Mouse (Mus musculus) forebrain, embryonic 12.5 days (tissue): Measurements from ENCODE around the gene Adgra3. TPM values are rescaled to one million over a fixed set of nuclear protein-coding genes. Genes with fewer than 3 reads are reported as not detected.

ENCODE experiments used
- ATAC-seq: fragments of 200-750 bp; cut with Nextera tagmentation; 2 replicates; pipeline ENCODE4 v1.8.0; 2017; ENCODE audit warnings: moderate TSS enrichment; ENCODE audit not compliant: low FRiP score
- H3K27ac ChIP-seq: fragments of 300-500 bp; sonication (generic); 2 replicates; pipeline ENCODE4 v1.5.1; 2016; ENCODE audit warnings: mild to moderate bottlenecking
- H3K27me3 ChIP-seq: fragments of 300-500 bp; sonication (generic); 2 replicates; pipeline ENCODE4 v1.6.1; 2016; ENCODE audit warnings: mild to moderate bottlenecking
- H3K36me3 ChIP-seq: fragments of 300-500 bp; sonication (generic); replicated peaks from 2 replicates; pipeline ENCODE4 v1.6.1; 2016; ENCODE audit warnings: mild to moderate bottlenecking
- H3K4me1 ChIP-seq: fragments of 300-500 bp; sonication (generic); 2 replicates; pipeline ENCODE4 v1.6.1; 2016
- H3K4me2 ChIP-seq: fragments of 300-500 bp; sonication (generic); 2 replicates; pipeline ENCODE4 v1.6.1; 2016; ENCODE audit warnings: mild to moderate bottlenecking, moderate library complexity
- H3K4me3 ChIP-seq: fragments of 300-500 bp; sonication (generic); replicated peaks from 2 replicates; pipeline ENCODE4 v1.5.1; 2016; ENCODE audit warnings: mild to moderate bottlenecking
- H3K9ac ChIP-seq: fragments of 300-500 bp; sonication (generic); 2 replicates; pipeline ENCODE4 v1.6.1; 2016; ENCODE audit warnings: mild to moderate bottlenecking
- H3K9me3 ChIP-seq: fragments of 300-500 bp; sonication (generic); 2 replicates; pipeline ENCODE4 v1.6.1; 2016
- WGBS: fragments of 180-500 bp; shearing (Covaris S2); methylation state at CpG from one replicate; pipeline ENCODE4 v1.1.7; 2016; 5-methylcytosine and 5-hydroxymethylcytosine counted together
- polyA plus RNA-seq: library from polyadenylated mRNA; unstranded; fragments of >200 nt; fragmentation: Nextera tagmentation; extraction: Ambion mirVana; gene quantifications from 2 replicates; pipeline ENCODE4 v1.2.1, GENCODE M21; 2016

Adgra3 gene
- polyA plus RNA-seq, result 43.6 and 48.2 TPM in 2 replicates

DNA sequence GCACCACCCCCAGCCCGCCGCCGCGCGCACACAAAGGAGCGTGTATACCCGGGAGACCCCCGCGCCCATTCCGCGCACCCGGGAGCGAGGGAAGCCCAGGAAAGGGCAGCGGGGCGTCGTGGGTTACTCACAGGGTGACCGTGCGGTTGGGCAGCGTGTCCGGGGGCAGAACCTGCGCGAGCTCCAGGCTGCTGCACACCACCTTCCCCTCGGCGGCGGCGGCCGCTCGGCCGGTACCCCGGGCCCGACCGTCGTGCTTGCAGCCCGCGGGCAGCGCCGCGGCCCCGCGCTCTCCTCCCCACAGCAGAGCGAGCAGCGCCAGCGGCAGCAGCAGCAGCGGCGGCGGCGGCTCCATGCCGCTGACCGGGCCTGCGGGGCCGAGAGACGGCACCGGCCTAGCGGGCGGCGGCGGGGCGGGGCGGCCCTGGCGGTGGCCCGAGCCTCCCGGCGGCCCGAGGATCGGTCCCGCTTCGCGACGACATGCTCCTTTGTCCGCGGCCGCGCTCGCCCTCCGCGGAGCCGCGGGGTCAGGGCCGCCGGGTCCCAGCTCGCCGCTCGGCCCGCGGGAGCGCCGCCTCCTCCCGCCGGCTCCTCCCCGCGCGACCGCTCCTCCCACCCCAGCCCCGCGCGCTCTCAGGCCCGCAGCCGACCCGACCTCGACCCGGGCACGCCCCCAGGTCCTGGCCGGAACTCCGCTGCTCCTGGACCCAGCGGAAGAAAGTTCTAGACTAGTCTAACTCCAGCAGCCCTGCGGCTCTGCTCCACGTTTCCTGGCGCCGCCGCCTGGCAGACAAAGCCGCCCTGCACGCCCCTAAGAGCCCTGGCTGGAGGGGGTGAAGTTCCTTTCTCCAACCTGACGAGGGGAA lies at the start of gene Adgra3:
Gene Adgra3, minus strand, starts transcription at position 586 of the 866 bp plus-strand sequence.
- Histone ChIP-seq H3K9me3 (no peaks in the 10 kb centered on the region), H3K4me3 (peak within 1 kb of the TSS; percentile 89), H3K9ac (peak within 1 kb of the TSS; percentile 99), H3K27me3 (no peaks in the 10 kb centered on the region), H3K36me3 (no peaks in the 10 kb centered on the region), H3K27ac (peak within 1 kb of the TSS; percentile 86), H3K4me2 (peak within 1 kb of the TSS; percentile 67), H3K4me1 (peaks cover 24% of the 10 kb centered on the region)
- ATAC-seq, result peak; percentile 92
- under 1% methylated on average over 78 of the region's 113 CpGs for WGBS

- ATAC-seq, result no peak
- WGBS, result 76% methylated on average over 1 of the region's 1 CpGs
These were observed 24.6 kb upstream of the Adgra3 start for GRCm38 (mm10) chr5:50083441-50083840.

GRCm38 (mm10) chr5:50074245-50074644 lies 15.4 kb upstream of the Adgra3 start:
- Histone ChIP-seq H3K27ac (no peak overlapping the region), H3K9me3 (no peaks in the 10 kb centered on the region), H3K4me2 (no peak overlapping the region), H3K4me3 (no peak overlapping the region), H3K36me3 (no peaks in the 10 kb centered on the region), H3K27me3 (no peaks in the 10 kb centered on the region), H3K4me1 (no peaks in the 10 kb centered on the region), H3K9ac (no peak overlapping the region)
- ATAC-seq, result no peak

More at GRCm38 (mm10) chr5:50083441-50083840, 24.6 kb upstream of the Adgra3 start:
- Histone ChIP-seq H3K9ac (no peak overlapping the region), H3K4me1 (no peaks in the 10 kb centered on the region), H3K4me2 (no peak overlapping the region), H3K27ac (no peak overlapping the region), H3K27me3 (no peaks in the 10 kb centered on the region), H3K36me3 (no peaks in the 10 kb centered on the region), H3K4me3 (no peak overlapping the region), H3K9me3 (no peaks in the 10 kb centered on the region)

DNA sequence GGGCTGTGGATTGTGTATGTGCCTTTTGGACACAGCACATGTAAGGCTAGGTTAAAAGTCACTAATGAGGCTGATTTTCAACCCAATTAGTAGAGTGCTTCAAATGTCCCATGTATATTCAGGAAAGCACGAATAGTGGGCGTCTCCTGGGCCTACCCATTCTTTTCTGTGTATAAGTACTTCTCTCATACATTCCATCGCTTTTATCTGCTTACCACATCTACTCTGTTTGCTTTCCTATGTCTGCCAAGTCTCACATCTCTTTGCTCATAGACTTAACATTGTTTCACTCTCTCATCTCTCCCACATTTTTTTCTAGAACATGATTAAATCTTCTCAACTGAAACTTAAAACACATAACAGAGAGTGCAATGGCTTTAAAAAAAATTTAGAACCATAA lies 5.4 kb upstream of the Adgra3 start:
- ATAC-seq, result no peak
- H3K4me2 ChIP-seq, result no peak overlapping the region
- no peak overlapping the region for H3K4me3 ChIP-seq
- WGBS, result 83% methylated on average over 3 of the region's 3 CpGs
- no peak overlapping the region for H3K27ac ChIP-seq
- no peaks in the 10 kb centered on the region for H3K27me3 ChIP-seq
- H3K36me3 ChIP-seq, result no peaks in the 10 kb centered on the region
- no peak overlapping the region for H3K9ac ChIP-seq
- no peaks in the 10 kb centered on the region for H3K9me3 ChIP-seq
- no peaks in the 10 kb centered on the region for H3K4me1 ChIP-seq

- Histone ChIP-seq H3K4me1 (peaks cover 24% of the 10 kb centered on the region), H3K27me3 (no peaks in the 10 kb centered on the region), H3K27ac (no peak overlapping the region), H3K36me3 (no peaks in the 10 kb centered on the region), H3K4me3 (no peak overlapping the region), H3K9ac (no peak overlapping the region), H3K9me3 (no peaks in the 10 kb centered on the region), H3K4me2 (peak overlapping the region; percentile 67; the same call in 1 of the 2 replicates)
- WGBS, result 89% methylated on average over 7 of the region's 7 CpGs
- ATAC-seq, result no peak
These were observed 780 bp upstream of the Adgra3 start for GRCm38 (mm10) chr5:50059586-50059985.

DNA sequence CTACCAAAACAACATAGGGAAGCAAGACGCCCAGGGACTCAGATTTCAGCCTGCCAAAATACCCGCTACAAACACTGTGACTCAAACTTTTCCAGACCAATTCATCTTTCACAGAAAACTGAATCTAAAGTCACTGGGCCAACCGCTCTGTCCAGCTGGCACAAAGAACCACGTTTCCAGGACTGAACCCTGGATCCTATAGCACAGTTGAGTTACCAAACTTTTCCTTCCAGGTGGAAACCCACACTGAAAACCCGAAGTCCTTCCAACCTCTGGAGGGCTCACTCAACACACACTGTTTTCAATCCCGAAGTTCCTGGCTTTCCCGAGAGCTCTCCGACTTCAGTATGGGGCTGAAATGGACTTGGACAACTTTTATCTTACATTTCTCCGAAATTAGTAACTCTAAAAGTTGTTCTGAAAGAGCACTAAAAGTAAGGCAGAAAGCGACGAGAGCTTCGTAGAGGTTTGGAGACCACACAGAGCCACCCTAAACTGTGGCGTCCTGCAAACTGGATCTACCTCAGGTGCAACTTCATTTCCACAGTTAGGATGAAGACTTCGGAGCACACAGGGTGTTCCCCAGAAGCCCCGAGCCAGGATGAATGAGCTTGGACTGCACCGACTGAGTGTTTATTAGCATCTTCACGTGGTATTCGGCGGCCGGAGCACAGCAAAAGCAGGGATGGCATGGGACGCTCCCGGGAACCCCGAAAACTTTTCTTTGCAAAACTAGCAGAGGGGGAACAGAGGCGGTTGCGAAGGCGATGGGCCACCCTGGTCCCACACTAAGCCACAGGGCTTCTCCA lies 990 bp downstream of the Adgra3 start:
- WGBS, result 2% methylated on average over 26 of the region's 26 CpGs
- Histone ChIP-seq H3K27me3 (no peaks in the 10 kb centered on the region), H3K9ac (peak overlapping the region; percentile 99), H3K9me3 (no peaks in the 10 kb centered on the region), H3K27ac (peak overlapping the region; percentile 86), H3K4me3 (peak overlapping the region; percentile 89), H3K4me2 (peak overlapping the region; percentile 67), H3K36me3 (no peaks in the 10 kb centered on the region), H3K4me1 (peaks cover 31% of the 10 kb centered on the region)
- no peak for ATAC-seq

DNA sequence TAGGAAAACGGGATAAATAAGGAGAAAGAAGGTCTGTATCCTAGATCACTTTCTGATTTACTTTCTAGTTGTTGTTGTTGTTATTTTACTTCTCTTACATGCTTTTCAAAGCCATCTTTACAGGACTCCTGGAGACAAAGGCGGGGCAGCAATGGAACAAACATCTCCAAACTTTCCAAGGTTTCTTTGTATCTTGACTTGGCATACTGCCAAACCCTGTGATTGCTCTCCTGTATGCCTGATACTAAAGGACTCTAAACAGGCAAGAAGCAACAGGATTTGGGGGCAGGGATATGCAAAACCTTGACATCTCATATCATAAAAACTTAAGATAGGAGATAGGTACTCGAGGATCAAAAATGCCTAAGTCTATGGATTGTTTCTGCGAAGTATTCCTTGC lies 6.3 kb downstream of the Adgra3 start:
- no peaks in the 10 kb centered on the region for H3K9me3 ChIP-seq
- no peaks in the 10 kb centered on the region for H3K36me3 ChIP-seq
- no peak overlapping the region for H3K27ac ChIP-seq
- WGBS, result 64% methylated on average over 4 of the region's 4 CpGs
- H3K4me2 ChIP-seq, result no peak overlapping the region
- no peaks in the 10 kb centered on the region for H3K27me3 ChIP-seq
- H3K9ac ChIP-seq, result no peak overlapping the region
- ATAC-seq, result no peak
- peaks cover 70% of the 10 kb centered on the region for H3K4me1 ChIP-seq
- H3K4me3 ChIP-seq, result no peak overlapping the region

DNA sequence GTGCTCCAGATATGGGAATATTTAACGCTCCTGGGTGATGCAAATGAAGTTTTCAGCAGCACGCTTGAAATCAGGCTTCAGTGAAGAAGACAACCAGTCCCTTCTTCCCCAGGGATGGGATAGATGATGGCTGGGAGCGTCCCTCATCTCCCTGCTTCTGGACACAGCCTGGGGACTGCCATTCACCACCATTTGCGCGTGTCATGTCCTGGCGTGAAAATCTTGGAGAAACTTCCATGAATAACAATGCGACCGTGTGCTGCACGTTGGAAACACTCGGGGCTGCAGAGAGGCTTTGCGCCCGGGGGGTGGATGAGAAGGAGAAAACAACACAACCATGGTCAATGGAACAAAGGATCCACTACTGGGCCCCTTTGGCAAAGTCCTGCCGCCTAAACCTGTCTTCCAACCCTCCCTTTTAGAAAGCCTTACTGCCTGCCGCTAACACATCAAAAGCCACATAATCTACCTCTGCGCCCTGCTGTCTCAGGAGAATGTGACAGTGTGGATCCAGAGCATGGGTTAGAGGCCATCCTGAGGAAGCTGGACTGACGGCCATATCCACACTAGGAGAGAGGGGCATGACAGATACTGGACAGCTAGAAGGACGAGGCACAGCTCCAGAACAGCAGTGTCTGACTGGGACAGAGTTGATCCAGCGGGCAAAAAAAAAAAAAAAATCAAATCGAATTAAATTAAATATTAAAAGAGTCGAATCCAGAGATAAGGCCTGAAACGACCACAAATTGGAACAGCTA lies 8.0 kb downstream of the Adgra3 start:
- Histone ChIP-seq H3K27me3 (no peaks in the 10 kb centered on the region), H3K4me3 (no peak overlapping the region), H3K9me3 (no peaks in the 10 kb centered on the region), H3K27ac (no peak overlapping the region), H3K4me1 (peaks cover 56% of the 10 kb centered on the region), H3K9ac (no peak overlapping the region), H3K4me2 (no peak overlapping the region), H3K36me3 (no peaks in the 10 kb centered on the region)
- 44% methylated on average over 21 of the region's 21 CpGs for WGBS
- no peak for ATAC-seq

DNA sequence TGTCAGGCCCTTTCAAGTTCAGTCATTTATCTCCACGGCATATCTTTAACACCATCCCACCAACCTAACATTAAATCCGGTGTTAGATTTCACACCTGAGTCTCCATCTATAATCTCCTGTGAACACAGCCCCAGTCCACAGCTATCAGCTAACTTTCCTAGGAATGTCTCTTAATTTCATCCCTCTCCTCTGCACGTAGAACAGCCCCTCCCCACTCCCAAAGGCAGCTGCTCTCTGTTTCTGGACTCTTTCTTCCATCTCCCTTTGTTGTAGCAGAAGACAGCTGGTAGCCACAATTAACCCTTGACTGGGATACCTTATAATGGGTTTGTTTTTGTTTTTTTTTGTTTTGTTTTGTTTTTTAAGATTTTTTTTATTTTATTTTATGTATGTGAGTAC lies 8.8 kb downstream of the Adgra3 start:
- H3K27ac ChIP-seq, result no peak overlapping the region
- no peak overlapping the region for H3K4me2 ChIP-seq
- WGBS, result 39% methylated on average over 3 of the region's 3 CpGs
- H3K4me1 ChIP-seq, result peaks cover 53% of the 10 kb centered on the region
- H3K9ac ChIP-seq, result no peak overlapping the region
- H3K9me3 ChIP-seq, result no peaks in the 10 kb centered on the region
- no peaks in the 10 kb centered on the region for H3K36me3 ChIP-seq
- no peaks in the 10 kb centered on the region for H3K27me3 ChIP-seq
- no peak overlapping the region for H3K4me3 ChIP-seq
- ATAC-seq, result no peak

- Histone ChIP-seq H3K36me3 (no peaks in the 10 kb centered on the region), H3K9ac (no peak overlapping the region), H3K27me3 (no peaks in the 10 kb centered on the region), H3K4me1 (peaks cover 56% of the 10 kb centered on the region), H3K9me3 (no peaks in the 10 kb centered on the region), H3K4me3 (no peak overlapping the region), H3K27ac (no peak overlapping the region), H3K4me2 (no peak overlapping the region)
- ATAC-seq, result no peak
- 73% methylated on average over 8 of the region's 8 CpGs for WGBS
These were observed 9.3 kb downstream of the Adgra3 start for GRCm38 (mm10) chr5:50049506-50049905.

DNA sequence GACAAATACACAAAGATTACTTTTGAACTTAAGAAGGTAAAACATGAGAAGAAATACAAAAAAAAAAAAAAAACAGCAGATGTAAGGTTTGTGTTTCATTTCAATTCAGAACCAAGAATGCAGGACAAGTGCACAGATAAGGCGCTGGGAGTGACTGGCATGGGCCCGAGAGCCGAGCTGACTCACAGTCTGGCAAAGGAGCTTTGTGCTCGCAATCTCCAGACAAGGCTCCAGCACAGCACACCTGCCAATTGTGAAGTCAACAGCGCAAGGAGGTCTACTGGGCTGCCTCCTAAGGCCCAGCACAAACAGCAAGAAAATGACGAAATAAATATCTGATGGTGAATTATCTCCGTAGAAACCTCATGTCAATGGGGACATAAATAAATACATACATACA lies 9.8 kb downstream of the Adgra3 start:
- H3K36me3 ChIP-seq, result no peaks in the 10 kb centered on the region
- no peak for ATAC-seq
- 75% methylated on average over 7 of the region's 7 CpGs for WGBS
- H3K27me3 ChIP-seq, result no peaks in the 10 kb centered on the region
- H3K27ac ChIP-seq, result no peak overlapping the region
- no peak overlapping the region for H3K4me3 ChIP-seq
- no peak overlapping the region for H3K4me2 ChIP-seq
- peaks cover 56% of the 10 kb centered on the region for H3K4me1 ChIP-seq
- H3K9ac ChIP-seq, result no peak overlapping the region
- H3K9me3 ChIP-seq, result no peaks in the 10 kb centered on the region
